Mouse (Mus musculus) layer of hippocampus, adult 2 months (tissue): Measurements from ENCODE around the gene Mfsd11. TPM values are rescaled to one million over a fixed set of nuclear protein-coding genes. Genes with fewer than 3 reads are reported as not detected.
"Not testable (repeated sequence)": the region's sequence is repeated elsewhere in the genome, so short reads cannot be mapped to it uniquely, and the experiment has no call there.

ENCODE experiments used
- DNase-seq, 2 experiments: peaks; one replicate each; pipeline ENCODE4 v3.0.0; 2022; ENCODE audit warnings: low spot score in 2 of 2
- H3K27ac ChIP-seq: fragments of 200-600 bp; 2 replicates; pipeline ENCODE4 v1.8.1; 2022
- H3K4me3 ChIP-seq: fragments of 200-600 bp; 2 replicates; pipeline ENCODE4 v1.8.1; 2022; ENCODE audit warnings: mild to moderate bottlenecking
- CTCF ChIP-seq: fragments of 200-600 bp; conservative IDR thresholded peaks from 2 replicates; pipeline ENCODE4 v1.8.1; 2022; ENCODE audit warnings: antibody characterized with exemption, mild to moderate bottlenecking, moderate library complexity
- total RNA-seq, 2 experiments: library from RNA; stranded (reverse); gene quantifications; 2 replicates each; pipeline ENCODE4 v1.2.3; 2021

The Mfsd11 gene
- total RNA-seq, 2 experiments from 2014 or later = 41.0 to 41.6 TPM

- Histone ChIP-seq H3K27ac (peak overlapping the region; percentile 83), H3K4me3 (no peak overlapping the region)
- no peak for TF ChIP-seq CTCF
- no peak for DNase-seq
Measured at GRCm38 (mm10) chr11:116813610-116814009, 38.6 kb upstream of the Mfsd11 start.

DNA sequence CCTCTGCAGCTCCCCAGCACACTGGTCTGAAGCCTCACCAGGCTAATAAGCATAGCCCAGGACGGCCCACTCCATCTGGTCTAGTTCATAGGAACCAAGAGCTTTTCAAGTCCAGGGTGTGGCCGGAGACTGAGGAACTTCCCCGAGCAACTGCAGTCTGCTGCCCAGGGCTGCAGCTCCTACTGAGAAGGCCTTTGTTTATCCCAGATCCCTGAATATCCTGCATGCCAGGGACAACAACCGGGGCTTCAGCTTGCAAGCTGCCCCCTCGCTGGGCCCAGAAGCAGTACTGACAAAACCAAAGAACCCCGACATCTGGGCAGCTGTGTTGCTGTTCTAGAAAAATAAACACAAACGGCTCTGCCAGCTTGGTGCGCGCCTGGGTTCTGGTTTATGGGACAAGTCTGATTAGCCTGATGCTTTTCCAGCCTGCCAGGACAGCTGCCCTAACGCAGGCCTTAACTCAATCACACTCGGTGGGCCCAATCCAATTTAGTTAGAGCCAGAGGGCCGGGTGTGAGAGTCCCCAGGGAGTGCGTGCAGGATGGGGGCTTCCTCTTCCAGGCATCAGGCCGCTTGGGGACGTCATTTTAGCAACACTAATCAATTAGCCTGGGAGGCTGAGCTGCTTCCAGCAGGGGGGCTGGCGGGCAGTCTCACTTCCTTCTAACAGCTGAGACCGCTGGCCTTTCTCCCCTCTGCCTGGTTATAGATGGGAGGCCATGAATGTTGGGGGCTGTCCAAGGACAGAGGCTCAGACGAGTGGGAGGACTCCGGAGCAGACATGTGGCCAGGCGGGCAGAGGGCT lies 38.0 kb upstream of the Mfsd11 start:
- DNase-seq = no peak
- TF ChIP-seq CTCF = peak; percentile 22; the same call in 1 of the 2 replicates
- no peak overlapping the region for H3K4me3 ChIP-seq

DNA sequence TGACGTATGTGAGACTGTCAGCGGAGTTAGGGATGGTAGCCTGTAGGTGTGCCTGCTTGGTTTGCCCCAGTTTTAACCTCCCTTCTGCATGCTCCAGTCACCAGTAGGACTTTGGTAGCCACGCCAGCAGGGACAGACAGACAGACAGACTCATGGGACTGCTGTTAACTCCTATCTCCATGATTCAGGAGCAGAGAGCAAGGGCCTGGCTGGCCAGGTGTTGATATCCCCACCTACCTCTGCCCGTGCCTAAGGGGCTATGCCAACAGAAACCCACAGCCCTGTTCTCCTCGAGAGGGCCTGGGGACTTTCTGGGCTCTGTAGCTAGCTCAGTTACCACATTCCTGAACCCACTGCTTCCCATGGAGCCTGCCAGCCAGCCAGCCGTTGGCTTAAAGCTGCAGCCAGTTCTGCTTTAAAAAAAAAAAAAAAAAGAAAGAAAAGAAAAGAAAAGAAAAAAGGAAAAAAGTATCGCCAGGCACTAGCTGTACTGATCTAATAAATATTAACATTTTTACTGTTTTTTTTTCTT lies 37.3 kb upstream of the Mfsd11 start:
- Histone ChIP-seq H3K27ac (peak overlapping the region; percentile 83), H3K4me3 (no peak overlapping the region)
- no peak for TF ChIP-seq CTCF
- no peak for DNase-seq

More for the DNA sequence above, 38.0 kb upstream of the Mfsd11 start:
- peak overlapping the region; percentile 83 for H3K27ac ChIP-seq

GRCm38 (mm10) chr11:116816769-116817168 lies 35.5 kb upstream of the Mfsd11 start:
- no peak for DNase-seq
- Histone ChIP-seq H3K27ac (no peak overlapping the region), H3K4me3 (no peak overlapping the region)
- TF ChIP-seq CTCF = no peak

- Histone ChIP-seq H3K4me3 (no peak overlapping the region), H3K27ac (no peak overlapping the region)
- no peak for TF ChIP-seq CTCF
- no peak for DNase-seq
Measured at GRCm38 (mm10) chr11:116817567-116817966, 34.7 kb upstream of the Mfsd11 start.

GRCm38 (mm10) chr11:116818722-116819121 lies 33.5 kb upstream of the Mfsd11 start:
- no peak for DNase-seq
- Histone ChIP-seq H3K4me3 (no peak overlapping the region), H3K27ac (no peak overlapping the region)
- no peak for TF ChIP-seq CTCF

GRCm38 (mm10) chr11:116819932-116820593 lies 32.2 kb upstream of the Mfsd11 start:
- Histone ChIP-seq H3K4me3 (no peak overlapping the region), H3K27ac (no peak overlapping the region)
- no peak for TF ChIP-seq CTCF
- DNase-seq = no peak

- Histone ChIP-seq H3K27ac (0 out of 2 replicates have a peak overlapping the region, but pooled peaks have one; percentile 32), H3K4me3 (no peak overlapping the region)
- DNase-seq = no peak
- no peak for TF ChIP-seq CTCF
Measured at GRCm38 (mm10) chr11:116821057-116821940, 30.9 kb upstream of the Mfsd11 start.

DNA sequence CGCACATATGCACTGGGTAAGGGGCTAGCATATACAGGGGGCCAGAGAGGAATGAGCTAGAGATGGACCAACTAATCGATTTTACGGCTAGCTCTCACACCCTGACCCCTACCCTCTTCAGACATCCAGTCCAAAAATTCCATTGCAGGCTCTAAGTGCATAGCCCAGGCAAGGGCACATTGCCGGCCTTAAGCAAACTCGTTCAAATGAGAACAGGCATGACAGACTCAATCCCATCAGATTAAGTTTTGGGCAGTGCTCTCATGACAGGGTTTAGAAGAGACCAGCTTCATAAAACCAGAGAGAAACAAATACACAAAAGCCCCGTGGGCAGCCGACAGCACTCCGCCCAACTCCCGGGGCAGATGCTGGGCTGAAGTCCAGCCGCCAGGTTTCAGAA lies 30.0 kb upstream of the Mfsd11 start:
- no peak for TF ChIP-seq CTCF
- no peak overlapping the region for H3K4me3 ChIP-seq
- no peak overlapping the region for H3K27ac ChIP-seq
- no peak for DNase-seq

GRCm38 (mm10) chr11:116822626-116823025 lies 29.6 kb upstream of the Mfsd11 start:
- H3K4me3 ChIP-seq = no peak overlapping the region
- no peak overlapping the region for H3K27ac ChIP-seq
- no peak for TF ChIP-seq CTCF
- DNase-seq = no peak

DNA sequence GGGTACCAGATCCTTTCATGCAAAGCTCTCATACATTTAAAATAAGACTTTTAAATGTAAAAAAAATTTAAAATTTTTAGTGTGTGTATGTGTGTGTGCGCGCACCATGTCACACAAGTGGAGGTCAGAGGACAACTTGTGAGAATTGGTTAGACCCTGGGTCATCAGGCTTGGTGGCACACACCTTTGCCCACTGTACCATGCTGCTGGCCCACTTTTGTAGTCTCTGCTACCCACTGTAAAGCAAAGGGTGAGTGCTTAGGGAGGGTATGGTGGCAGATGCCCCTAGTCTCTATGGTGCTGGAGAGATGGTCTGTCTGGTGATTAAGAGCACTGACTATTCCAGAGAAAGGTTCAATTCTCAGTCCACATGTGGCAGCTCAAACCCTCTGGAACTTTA lies 29.0 kb upstream of the Mfsd11 start:
- no peak for TF ChIP-seq CTCF
- no peak for DNase-seq
- H3K27ac ChIP-seq = no peak overlapping the region
- no peak overlapping the region for H3K4me3 ChIP-seq

DNA sequence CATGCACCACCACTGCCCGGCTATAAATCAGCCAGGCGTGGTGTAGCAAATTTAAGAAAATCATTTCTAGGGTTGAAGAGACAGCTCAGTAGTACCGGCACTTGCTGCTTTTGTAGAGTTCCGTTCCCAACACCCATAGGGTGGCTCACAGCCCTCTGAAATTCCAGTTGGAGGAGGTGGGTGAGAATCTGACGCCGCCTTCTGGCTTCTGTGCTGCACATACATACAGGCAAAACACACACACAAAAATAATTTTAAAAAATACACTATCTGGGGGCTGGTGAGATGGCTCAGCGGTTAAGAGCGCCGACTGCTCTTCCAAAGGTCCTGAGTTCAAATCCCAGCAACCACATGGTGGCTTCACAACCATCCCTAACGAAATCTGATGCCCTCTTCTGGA lies 28.4 kb upstream of the Mfsd11 start:
- peak; percentile 45 to 66 for DNase-seq
- not testable (repeated sequence) for H3K27ac ChIP-seq, H3K4me3 ChIP-seq

GRCm38 (mm10) chr11:116825230-116825629 lies 27.0 kb upstream of the Mfsd11 start:
- H3K27ac ChIP-seq = no peak overlapping the region
- TF ChIP-seq CTCF = no peak
- no peak overlapping the region for H3K4me3 ChIP-seq
- DNase-seq = no peak
